Mouse (Mus musculus): Measurements from ENCODE around the gene Fmnl2.

The Fmnl2 gene

GRCm38 (mm10) chr2:52862760-52863124, 5.1 kb downstream of the Fmnl2 start:
- DNase-seq (ENCODE audit: inconsistent age in 2 of 2, low spot score in 1 of 2), result no peak

- no peak for DNase-seq (ENCODE audit: inconsistent age in 2 of 2, low spot score in 1 of 2)
Observed at GRCm38 (mm10) chr2:52864635-52865034, 7.0 kb downstream of the Fmnl2 start.

- no peak for DNase-seq (ENCODE audit: inconsistent age in 2 of 2, low spot score in 1 of 2)
Observed at GRCm38 (mm10) chr2:52866151-52866550, 8.5 kb downstream of the Fmnl2 start.

GRCm38 (mm10) chr2:52867781-52868180, 10.1 kb downstream of the Fmnl2 start:
- DNase-seq (ENCODE audit: inconsistent age in 2 of 2, low spot score in 1 of 2), result no peak

GRCm38 (mm10) chr2:52868181-52868580, 10.5 kb downstream of the Fmnl2 start:
- DNase-seq (ENCODE audit: inconsistent age in 2 of 2, low spot score in 1 of 2), result no peak

GRCm38 (mm10) chr2:52872636-52873035, 15.0 kb downstream of the Fmnl2 start:
- no peak for DNase-seq (ENCODE audit: inconsistent age in 2 of 2, low spot score in 1 of 2)

GRCm38 (mm10) chr2:52873276-52874063, 15.8 kb downstream of the Fmnl2 start:
- no peak for DNase-seq (ENCODE audit: inconsistent age in 2 of 2, low spot score in 1 of 2)

GRCm38 (mm10) chr2:52874721-52875120, 17.1 kb downstream of the Fmnl2 start:
- DNase-seq (ENCODE audit: inconsistent age in 2 of 2, low spot score in 1 of 2), result no peak

GRCm38 (mm10) chr2:52875801-52876200, 18.1 kb downstream of the Fmnl2 start:
- DNase-seq (ENCODE audit: inconsistent age in 2 of 2, low spot score in 1 of 2), result no peak

GRCm38 (mm10) chr2:52883401-52883800, 25.7 kb downstream of the Fmnl2 start:
- DNase-seq (ENCODE audit: inconsistent age in 2 of 2, low spot score in 1 of 2), result no peak

- no peak for DNase-seq (ENCODE audit: inconsistent age in 2 of 2, low spot score in 1 of 2)
Observed at GRCm38 (mm10) chr2:52884082-52884481, 26.4 kb downstream of the Fmnl2 start.

- DNase-seq (ENCODE audit: inconsistent age in 2 of 2, low spot score in 1 of 2), result no peak
Observed at GRCm38 (mm10) chr2:52885071-52885470, 27.4 kb downstream of the Fmnl2 start.

GRCm38 (mm10) chr2:52887281-52887680, 29.6 kb downstream of the Fmnl2 start:
- no peak for DNase-seq (ENCODE audit: inconsistent age in 2 of 2, low spot score in 1 of 2)

- DNase-seq (ENCODE audit: inconsistent age in 2 of 2, low spot score in 1 of 2), result no peak
Observed at GRCm38 (mm10) chr2:52891115-52891514, 33.5 kb downstream of the Fmnl2 start.

GRCm38 (mm10) chr2:52891744-52892143, 34.1 kb downstream of the Fmnl2 start:
- DNase-seq (ENCODE audit: inconsistent age in 2 of 2, low spot score in 1 of 2), result no peak

GRCm38 (mm10) chr2:52894983-52895621, 37.4 kb downstream of the Fmnl2 start:
- peak; percentile 71 to 89 for DNase-seq (ENCODE audit: inconsistent age in 2 of 2, low spot score in 1 of 2)

- no peak for DNase-seq (ENCODE audit: inconsistent age in 2 of 2, low spot score in 1 of 2)
Observed at GRCm38 (mm10) chr2:52896995-52897394, 39.3 kb downstream of the Fmnl2 start.

- DNase-seq (ENCODE audit: inconsistent age in 2 of 2, low spot score in 1 of 2), result no peak
Observed at GRCm38 (mm10) chr2:52900780-52901179, 43.1 kb downstream of the Fmnl2 start.

- no peak for DNase-seq (ENCODE audit: inconsistent age in 2 of 2, low spot score in 1 of 2)
Observed at GRCm38 (mm10) chr2:52901300-52902013, 43.8 kb downstream of the Fmnl2 start.

GRCm38 (mm10) chr2:52902456-52902855, 44.8 kb downstream of the Fmnl2 start:
- no peak for DNase-seq (ENCODE audit: inconsistent age in 2 of 2, low spot score in 1 of 2)

- DNase-seq (ENCODE audit: inconsistent age in 2 of 2, low spot score in 1 of 2), result no peak
Observed at GRCm38 (mm10) chr2:52903228-52903963, 45.7 kb downstream of the Fmnl2 start.

Data from adrenal gland, adult (tissue).